Mouse (Mus musculus): ENCODE measurements around the gene Arhgef3.

Arhgef3 gene

DNA sequence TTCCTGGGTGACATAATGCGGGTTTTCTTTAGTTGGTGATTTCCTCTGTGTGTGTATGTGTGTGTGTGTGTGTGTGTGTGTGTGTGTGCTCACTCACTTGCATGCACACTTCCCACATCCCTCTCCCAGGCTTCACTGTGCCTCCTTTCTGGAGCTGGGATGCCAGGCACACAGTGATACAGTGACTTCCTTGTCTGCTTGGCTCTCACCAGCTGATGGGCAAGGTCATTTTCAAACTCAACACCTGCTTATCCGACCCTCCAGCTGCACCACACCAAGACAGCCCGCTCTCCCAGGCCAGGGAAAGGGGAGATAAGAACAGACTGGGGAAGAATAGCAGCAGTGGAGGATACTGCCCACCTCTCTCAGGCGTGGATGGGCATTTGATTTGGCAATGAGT lies 52.5 kb downstream of the Arhgef3 start:
- no peak for DNase-seq

DNA sequence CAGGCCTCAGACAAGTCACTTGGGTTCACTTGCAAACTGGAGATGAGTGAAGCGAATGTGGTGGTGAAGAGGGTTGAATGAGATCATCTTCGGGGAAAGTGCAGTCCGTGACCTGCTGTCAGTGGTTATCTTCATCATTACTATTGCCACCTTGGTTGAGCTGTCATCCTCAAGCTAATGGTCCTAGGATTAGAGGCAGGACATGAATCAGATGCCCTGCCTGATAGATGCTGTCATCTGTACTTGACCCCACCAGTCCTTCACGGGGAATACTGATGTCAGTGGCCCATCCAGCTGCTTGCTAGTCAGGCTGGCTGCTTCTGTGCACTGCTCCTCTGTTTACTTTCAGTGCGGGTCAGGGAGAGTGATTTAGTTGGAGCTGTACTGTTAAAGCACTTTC lies 53.7 kb downstream of the Arhgef3 start:
- no peak for DNase-seq

DNA sequence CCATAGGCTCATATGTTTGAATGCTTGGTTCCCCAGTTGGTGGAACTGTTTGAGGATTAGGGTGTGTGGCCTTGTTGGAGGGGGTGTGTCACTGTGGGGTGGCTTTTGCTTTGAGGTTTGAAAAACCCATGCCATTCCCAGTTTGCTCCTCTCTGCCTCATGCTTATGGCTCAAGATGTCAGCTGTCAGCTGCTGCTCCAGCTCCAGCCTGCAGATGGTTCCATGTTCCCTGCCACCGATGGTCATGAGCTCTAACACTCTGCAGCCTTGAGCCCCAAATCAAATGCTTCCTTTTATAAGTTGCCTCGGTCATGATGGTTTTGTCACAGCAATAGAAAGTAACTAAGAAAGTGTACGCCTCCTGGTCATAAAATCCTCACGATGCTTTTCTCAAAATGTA lies 54.6 kb downstream of the Arhgef3 start:
- DNase-seq: no peak

DNA sequence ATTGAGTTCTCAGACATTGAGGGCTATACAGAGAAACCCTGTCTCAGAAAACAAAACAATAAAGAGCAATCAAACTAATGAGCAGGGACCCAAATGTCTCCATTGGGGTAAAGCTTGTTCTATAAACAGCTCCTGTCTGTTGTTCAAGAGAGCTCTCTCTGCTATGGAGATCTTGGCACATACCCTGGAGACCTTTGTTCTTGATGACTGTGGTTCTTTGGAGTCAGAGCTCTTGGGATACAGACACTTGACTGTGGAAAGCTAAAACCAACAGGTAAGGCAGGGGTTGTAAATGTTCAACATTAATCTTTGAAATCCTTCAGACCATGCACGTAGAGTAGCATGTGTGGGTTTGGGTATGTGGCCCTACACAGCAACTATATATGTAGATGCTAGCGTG lies 55.7 kb downstream of the Arhgef3 start:
- DNase-seq: no peak

DNA sequence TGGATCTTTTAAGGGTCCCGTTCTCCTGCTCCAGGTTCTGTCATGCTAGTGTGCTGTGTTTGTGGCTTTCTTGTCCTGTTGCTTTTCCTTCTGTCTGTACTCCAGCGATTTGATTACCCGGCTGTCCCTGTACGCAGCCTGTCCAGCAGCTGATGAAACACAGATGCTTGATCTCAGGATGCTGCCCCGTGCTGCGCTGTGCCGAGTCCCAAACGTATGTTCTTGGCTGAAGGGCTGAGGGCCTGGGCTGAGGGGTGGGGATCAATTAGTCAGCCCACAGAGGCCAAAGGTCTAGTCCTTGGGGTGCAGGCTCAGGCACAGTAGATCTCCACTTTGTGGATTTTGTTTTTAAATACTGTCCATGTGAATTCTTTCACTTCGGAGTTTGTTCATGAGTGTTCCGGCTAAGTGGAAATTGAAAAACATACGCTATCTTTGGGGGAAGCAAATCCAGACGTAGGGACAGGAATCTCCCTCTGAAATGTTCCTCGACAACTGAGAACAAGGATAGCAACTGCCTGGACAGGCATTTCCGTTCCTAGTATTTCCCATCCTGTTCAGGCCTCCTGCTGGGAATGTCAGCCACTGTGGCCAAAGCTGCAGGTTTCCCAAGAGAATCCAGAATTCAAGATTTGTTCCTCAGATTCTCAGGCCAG lies 56.6 kb downstream of the Arhgef3 start:
- DNase-seq: no peak

GRCm38 (mm10) chr14:27173178-27173803 lies 58.6 kb downstream of the Arhgef3 start:
- no peak for DNase-seq

DNA sequence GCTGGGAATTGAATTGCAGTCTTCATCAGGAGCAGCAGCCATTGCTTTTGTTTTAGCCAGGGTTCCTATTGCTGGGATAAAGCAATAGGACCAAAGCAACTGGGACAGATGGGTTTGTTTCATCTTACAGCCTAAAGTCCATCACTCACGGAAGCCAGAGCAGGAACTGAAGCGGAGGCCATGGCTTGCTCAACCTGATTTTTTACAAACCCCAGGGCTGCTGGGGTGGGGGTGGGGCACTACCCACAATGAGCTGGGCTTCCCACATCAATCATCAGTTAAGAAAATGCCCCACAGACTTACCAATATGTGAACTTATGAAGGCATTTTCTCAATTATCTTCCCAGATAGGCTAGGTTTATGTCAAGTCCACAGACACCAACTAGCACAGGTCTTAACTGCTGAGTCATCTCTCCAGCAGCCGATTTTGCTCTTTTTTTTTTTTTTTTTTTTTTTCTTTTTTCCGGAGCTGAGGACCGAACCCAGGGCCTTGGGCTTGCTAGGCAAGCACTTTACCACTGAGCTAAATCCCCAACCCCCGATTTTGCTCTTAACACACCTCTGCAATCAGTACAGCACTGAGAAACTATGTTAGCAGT lies 59.6 kb downstream of the Arhgef3 start:
- no peak for DNase-seq

DNA sequence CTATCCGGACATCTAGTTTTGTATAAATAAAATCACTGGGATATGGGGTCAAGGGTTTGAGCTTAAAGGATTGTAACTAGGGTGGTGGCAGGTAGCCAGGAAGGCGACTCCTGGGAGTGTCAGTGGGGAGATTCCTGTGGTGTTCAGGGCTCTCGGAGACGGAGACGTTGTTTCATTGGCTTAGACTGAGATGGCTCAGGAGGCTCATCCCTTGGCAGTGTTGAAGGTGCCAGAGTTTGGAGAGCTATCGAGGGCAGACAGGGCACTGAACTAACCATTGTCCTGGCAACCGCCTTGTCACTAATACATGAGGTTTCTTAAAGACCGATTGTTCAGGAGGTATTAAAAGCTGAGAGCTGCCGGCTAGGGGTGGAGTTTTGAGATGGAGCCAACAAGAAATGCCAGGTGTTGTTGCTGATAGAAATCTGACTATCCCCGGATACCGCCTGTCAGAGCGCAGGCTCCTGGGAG lies 60.2 kb downstream of the Arhgef3 start:
- no peak for DNase-seq

GRCm38 (mm10) chr14:27175343-27175742 lies 60.6 kb downstream of the Arhgef3 start:
- DNase-seq: no peak

DNA sequence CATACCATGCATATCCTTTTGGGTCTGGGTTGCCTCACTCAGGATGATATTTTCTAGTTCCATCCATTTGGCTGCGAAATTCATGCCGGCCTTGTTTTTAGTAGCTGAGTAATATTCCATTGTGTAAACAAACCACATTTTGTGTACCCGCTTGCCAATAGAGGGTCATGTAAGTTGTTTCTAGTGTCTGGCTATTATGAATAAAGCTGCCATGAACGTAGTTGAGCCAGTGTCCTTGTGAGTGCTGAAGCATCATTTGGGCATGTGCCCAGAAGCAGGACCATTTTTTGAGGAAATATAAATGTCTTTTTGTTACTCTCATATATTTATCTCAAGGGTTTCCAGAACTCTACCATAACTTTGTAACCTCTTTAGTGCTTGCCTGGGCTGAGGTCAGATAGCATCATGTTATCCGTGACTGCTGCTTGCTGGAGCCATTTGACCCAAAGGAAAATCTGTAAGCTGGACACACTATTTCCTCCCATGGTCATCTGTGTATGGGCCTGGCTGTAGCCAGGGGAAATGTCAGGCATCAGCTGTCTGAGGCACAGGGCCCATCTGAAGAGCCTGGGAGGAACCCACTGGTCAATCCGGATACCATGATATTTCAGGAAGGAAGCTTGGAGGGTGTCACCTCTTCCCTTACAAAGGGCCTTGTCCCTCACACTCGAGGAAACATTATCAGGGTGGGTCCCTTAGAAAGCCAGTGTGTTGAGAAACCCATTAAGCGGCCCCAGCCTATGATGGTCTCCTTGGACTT lies 63.3 kb downstream of the Arhgef3 start:
- no peak for DNase-seq

GRCm38 (mm10) chr14:27178560-27178920 lies 63.8 kb downstream of the Arhgef3 start:
- no peak for DNase-seq

DNA sequence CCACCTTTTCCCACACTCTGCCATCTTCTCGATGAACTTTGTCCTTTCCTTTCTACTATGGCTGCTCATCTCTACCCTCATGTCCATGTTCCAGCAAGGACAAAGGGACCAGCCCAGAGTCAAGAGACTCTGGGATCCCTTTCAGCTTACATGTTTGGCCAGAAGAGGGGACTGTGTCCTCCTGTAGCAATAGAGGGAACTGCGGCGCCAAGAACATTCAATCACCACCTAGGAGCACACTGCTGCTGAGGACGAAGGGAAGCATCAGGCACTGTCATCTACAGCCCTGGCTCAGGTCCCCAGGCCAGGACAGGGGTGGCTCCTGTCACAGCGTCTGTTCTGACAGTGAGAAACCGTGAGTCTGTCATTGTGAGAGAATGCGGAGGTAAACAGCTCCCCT lies 65.1 kb downstream of the Arhgef3 start:
- no peak for DNase-seq

GRCm38 (mm10) chr14:27182059-27182458 lies 67.4 kb downstream of the Arhgef3 start:
- DNase-seq: no peak

GRCm38 (mm10) chr14:27182646-27183438 lies 68.1 kb downstream of the Arhgef3 start:
- no peak for DNase-seq

- DNase-seq: peak in 1 of 2 experiments; percentile 53
Measured at GRCm38 (mm10) chr14:27183501-27184230, 69.0 kb downstream of the Arhgef3 start.

DNA sequence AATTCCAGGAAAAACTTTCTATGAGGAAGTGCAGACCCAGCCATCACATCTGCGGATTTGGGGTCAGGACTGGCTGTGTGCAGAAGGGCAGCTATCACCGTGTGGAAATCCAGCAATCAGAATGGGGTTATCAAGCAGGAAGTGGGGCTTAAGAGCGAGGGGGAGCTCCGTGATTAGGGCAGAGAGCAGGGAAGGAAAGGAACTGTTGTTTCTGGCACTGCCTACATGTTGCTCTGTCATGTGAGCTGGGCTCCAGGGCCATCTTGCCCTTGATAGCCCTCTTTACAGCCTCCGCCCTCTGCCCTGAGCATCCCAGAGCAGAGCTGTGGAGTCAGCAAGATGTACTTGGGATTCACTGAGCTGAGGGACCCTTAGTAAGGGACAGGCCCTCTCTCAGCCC lies 71.2 kb downstream of the Arhgef3 start:
- DNase-seq: no peak

GRCm38 (mm10) chr14:27186596-27186995 lies 71.9 kb downstream of the Arhgef3 start:
- no peak for DNase-seq

GRCm38 (mm10) chr14:27187025-27187424 lies 72.3 kb downstream of the Arhgef3 start:
- DNase-seq: peak; percentile 76 to 82

- no peak for DNase-seq
Measured at GRCm38 (mm10) chr14:27187885-27188284, 73.2 kb downstream of the Arhgef3 start.

- DNase-seq: peak; percentile 71 to 73
Measured at GRCm38 (mm10) chr14:27192450-27192849, 77.8 kb downstream of the Arhgef3 start.

- no peak for DNase-seq
Measured at GRCm38 (mm10) chr14:27196980-27197379, 82.3 kb downstream of the Arhgef3 start.

DNA sequence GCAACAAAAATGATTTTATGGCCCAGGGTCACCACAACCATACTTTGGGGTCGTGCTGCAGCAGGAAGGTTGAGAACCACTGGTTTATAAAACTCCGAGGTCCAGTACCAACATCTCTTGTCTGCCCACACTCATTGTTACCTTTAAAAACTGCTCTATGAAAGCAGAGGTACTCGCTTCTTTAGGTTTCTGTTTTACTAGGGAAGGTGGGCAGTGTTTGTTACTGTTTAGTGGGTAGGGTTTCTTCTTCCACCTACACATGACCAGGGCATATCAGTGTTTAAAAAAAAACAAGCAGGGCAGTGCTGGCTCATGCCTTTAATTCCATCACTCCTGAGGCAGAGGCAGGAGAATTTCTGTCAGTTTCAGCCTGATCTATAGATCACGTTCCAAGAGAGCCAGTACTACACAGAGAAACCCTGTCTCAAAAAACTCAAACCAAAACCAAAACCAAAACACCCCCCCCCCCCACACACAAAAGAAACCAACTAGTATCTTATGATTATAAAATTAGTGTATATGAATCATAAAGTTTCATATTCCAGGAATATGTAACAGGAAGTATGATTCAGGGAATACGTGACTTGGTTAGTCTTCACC lies 83.9 kb downstream of the Arhgef3 start:
- no peak for DNase-seq
